Mouse (Mus musculus) granulocyte monocyte progenitor cell, adult 5-6 weeks (primary cell): Measurements from ENCODE around the gene Zfp991. TPM values are rescaled to one million over a fixed set of nuclear protein-coding genes. Genes with fewer than 3 reads are reported as not detected.
A peak's percentile ranks its signal among the peaks of the same experiment; 100 is the strongest.
"Not testable (repeated sequence)": the region's sequence is repeated elsewhere in the genome, so short reads cannot be mapped to it uniquely, and the experiment has no call there.

Experiments
- ATAC-seq: replicated peaks from 2 replicates; pipeline ENCODE4 v1.8.0; 2016; ENCODE audit warnings: mild to moderate bottlenecking, moderate TSS enrichment, inconsistent platforms; ENCODE audit not compliant: poor library complexity, severe bottlenecking
- total RNA-seq, 2 experiments: library from RNA; stranded (forward) in 1 of 2; stranded (reverse) in 1 of 2; fragments of 200-712, 200-1000 nt in 1 of 2; fragments of >200 nt in 1 of 2; fragmentation: Nextera tagmentation in 1 of 2; gene quantifications; 2 replicates each; pipeline ENCODE4 v1.2.3; 2014 to 2017

Gene Zfp991
- total RNA-seq (2014; fragmentation: Nextera tagmentation), result 36.1 and 54.3 TPM in 2 replicates
- total RNA-seq (2017), result 35.1 and 50.5 TPM in 2 replicates

- ATAC-seq, result peak; percentile 100
These were observed at the start of gene Zfp991 for GRCm38 (mm10) chr4:147131837-147132459. Gene Zfp991, plus strand, starts transcription at chr4:147132038.

GRCm38 (mm10) chr4:147095641-147096040, 36.2 kb upstream of the Zfp991 start:
- not testable (repeated sequence) for ATAC-seq

- ATAC-seq, result peak; percentile 62
These were observed 29.9 kb upstream of the Zfp991 start for GRCm38 (mm10) chr4:147101666-147102626.

- not testable (repeated sequence) for ATAC-seq
These were observed 28.0 kb upstream of the Zfp991 start for GRCm38 (mm10) chr4:147103814-147104213.

GRCm38 (mm10) chr4:147117839-147118238, 14.0 kb upstream of the Zfp991 start:
- not testable (repeated sequence) for ATAC-seq

- ATAC-seq, result not testable (repeated sequence)
These were observed 9.6 kb upstream of the Zfp991 start for GRCm38 (mm10) chr4:147122286-147122685.

GRCm38 (mm10) chr4:147123797-147124196, 8.0 kb upstream of the Zfp991 start:
- not testable (repeated sequence) for ATAC-seq

GRCm38 (mm10) chr4:147124400-147125306, 7.2 kb upstream of the Zfp991 start:
- peak; percentile 90 for ATAC-seq

GRCm38 (mm10) chr4:147125326-147125725, 6.5 kb upstream of the Zfp991 start:
- ATAC-seq, result not testable (repeated sequence)

- ATAC-seq, result not testable (repeated sequence)
These were observed 6.0 kb upstream of the Zfp991 start for GRCm38 (mm10) chr4:147125870-147126269.

GRCm38 (mm10) chr4:147126435-147126834, 5.4 kb upstream of the Zfp991 start:
- ATAC-seq, result not testable (repeated sequence)

GRCm38 (mm10) chr4:147127137-147127536, 4.7 kb upstream of the Zfp991 start:
- ATAC-seq, result not testable (repeated sequence)

GRCm38 (mm10) chr4:147128152-147128551, 3.7 kb upstream of the Zfp991 start:
- ATAC-seq, result not testable (repeated sequence)

- ATAC-seq, result not testable (repeated sequence)
These were observed 1.8 kb downstream of the Zfp991 start for GRCm38 (mm10) chr4:147133596-147133995.

GRCm38 (mm10) chr4:147141757-147142156, 9.9 kb downstream of the Zfp991 start:
- not testable (repeated sequence) for ATAC-seq

- ATAC-seq, result peak; percentile 25
These were observed 33.4 kb downstream of the Zfp991 start for GRCm38 (mm10) chr4:147165282-147165681.

GRCm38 (mm10) chr4:147170547-147170946, 38.7 kb downstream of the Zfp991 start:
- ATAC-seq, result not testable (repeated sequence)

GRCm38 (mm10) chr4:147171557-147171956, 39.7 kb downstream of the Zfp991 start:
- ATAC-seq, result not testable (repeated sequence)

GRCm38 (mm10) chr4:147176279-147176880, 44.5 kb downstream of the Zfp991 start:
- ATAC-seq, result not testable (repeated sequence)
